Mouse (Mus musculus): ENCODE results near the gene Elane.

Gene Elane

DNA sequence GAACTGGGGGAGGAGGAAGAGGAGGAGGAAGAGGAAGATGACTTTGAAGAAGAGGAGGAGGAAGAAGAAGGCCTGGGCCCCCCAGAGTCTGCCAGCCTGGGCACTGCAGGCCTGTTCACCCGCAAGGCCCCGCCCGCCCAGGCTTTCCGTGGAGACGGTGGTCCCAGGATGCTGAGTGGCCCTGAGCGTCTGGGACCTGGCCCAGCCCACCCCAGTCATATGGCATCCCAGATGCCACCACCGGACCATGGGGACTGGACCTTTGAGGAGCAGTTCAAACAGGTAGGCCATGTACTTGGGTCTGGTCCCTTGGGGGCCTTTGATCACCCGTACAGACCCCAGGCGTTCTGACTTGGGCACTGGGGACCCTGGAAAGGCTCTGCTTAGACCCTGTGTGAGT is 45.8 kb downstream of the Elane start:
- no peak for DNase-seq (ENCODE audit: low spot score)

- DNase-seq (ENCODE audit: low spot score) = peak; percentile 83
Measured at GRCm38 (mm10) chr10:79932736-79933135, 46.7 kb downstream of the Elane start.

- DNase-seq (ENCODE audit: low spot score) = no peak
Measured at GRCm38 (mm10) chr10:79933145-79933679, 47.2 kb downstream of the Elane start.

DNA sequence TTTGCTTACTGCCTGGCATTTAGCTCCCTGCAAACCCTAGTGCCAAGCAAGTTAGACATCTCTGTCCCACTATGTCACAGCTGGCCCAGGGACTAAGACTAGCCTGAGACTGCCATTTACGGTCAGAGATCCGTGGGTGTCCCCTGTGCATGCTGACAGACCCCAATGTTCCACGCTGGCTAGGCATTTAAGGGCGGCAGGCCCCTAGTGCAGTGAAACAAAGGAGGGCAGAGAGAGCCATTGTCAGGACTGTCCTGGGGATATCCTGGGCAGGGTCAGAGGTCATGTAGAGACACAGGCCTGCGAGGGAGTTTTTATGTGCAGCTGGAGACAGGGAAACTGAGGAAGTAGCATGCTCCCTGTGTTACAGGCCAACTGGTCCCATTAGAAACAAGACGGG is 47.8 kb downstream of the Elane start:
- no peak for DNase-seq (ENCODE audit: low spot score)

DNA sequence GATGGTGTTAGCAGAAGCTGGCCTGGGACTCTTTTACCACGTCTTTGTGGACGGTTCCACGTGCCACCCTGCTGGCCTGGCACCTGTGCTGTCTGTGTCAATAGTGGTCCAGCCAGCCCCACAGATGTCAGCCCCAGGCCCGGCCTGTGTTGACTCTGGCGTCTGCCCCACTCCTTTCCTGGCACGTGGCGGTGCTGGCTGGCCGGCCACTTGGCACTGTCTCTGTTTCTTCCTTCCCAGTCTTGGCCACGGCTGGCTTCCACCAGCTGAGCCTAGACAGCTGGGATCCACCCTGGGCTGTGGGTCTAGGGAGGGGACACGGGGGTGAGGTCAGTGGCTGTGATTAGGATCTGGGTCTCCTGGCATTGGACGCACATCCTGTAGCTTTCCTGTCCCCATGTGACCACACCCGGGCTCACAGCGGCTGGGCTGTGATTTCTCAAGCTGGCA is 48.2 kb downstream of the Elane start:
- no peak for DNase-seq (ENCODE audit: low spot score)

DNA sequence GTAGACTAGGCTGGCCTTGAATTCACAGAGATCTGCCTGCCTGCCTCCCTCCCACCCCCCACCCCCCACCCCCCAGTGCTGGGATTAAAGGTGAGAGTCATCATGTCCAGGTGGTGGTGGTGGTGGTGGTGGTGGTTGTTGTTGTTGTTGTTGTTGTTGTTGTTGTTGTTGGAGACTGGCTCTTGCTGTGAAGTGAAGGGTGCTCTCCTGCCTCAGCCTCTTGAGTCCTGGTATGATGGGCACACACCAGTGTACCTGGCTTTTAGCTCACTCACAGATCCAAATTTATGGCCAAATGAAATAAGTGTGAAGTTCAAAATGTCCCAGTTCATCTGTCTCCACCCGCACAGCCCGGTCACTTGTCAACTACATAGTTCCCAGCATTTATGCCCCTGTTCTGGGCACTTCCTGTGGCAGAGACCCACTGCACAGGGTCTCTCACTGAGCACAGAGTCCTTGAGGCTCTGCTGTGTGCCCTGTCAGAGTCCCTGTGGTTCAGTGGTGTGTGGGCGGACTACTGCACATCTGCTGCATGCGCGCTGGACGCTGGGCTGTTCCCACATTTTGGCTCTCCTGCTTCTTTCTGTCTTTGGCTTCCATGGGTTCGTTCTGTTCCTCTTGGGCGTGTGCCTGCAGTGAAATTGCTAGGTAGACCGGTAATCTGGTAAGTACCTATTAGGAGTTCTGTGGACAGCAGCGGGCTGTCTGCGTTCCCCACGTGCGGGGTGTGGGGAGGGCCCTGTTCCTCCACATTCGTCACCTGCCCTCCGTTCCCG is 48.9 kb downstream of the Elane start:
- no peak for DNase-seq (ENCODE audit: low spot score)

- no peak for DNase-seq (ENCODE audit: low spot score)
Measured at GRCm38 (mm10) chr10:79936284-79936910, 50.4 kb downstream of the Elane start.

- no peak for DNase-seq (ENCODE audit: low spot score)
Measured at GRCm38 (mm10) chr10:79936911-79937441, 50.9 kb downstream of the Elane start.
